Mouse (Mus musculus): ENCODE results near the gene Hoxb1. TPM values are rescaled to one million over a fixed set of nuclear protein-coding genes. Genes with fewer than 3 reads are reported as not detected.

Hoxb1 gene
- polyA plus RNA-seq, 1 experiment from 2014 or later, result not detected

- WGBS, result 18% methylated on average over 3 of the region's 3 CpGs
- no peaks in the 10 kb centered on the region for H3K36me3 ChIP-seq
- no peak overlapping the region for H3K9ac ChIP-seq
- no peaks in the 10 kb centered on the region for H3K4me1 ChIP-seq
- H3K27ac ChIP-seq, result no peak overlapping the region
- H3K4me3 ChIP-seq, result no peak overlapping the region
- no peak for ATAC-seq (ENCODE audit: insufficient number of reproducible peaks, low FRiP score, low TSS enrichment, low read depth)
- H3K27me3 ChIP-seq, result peaks cover 87% of the 10 kb centered on the region
- H3K4me2 ChIP-seq, result no peak overlapping the region
- H3K9me3 ChIP-seq, result no peaks in the 10 kb centered on the region
Observed at GRCm38 (mm10) chr11:96372519-96372918, 7.0 kb downstream of the Hoxb1 start.

- no peak overlapping the region for H3K4me2 ChIP-seq
- no peak overlapping the region for H3K4me3 ChIP-seq
- no peak for ATAC-seq (ENCODE audit: insufficient number of reproducible peaks, low FRiP score, low TSS enrichment, low read depth)
- no peak overlapping the region for H3K9ac ChIP-seq
- WGBS, result 39% methylated on average over 7 of the region's 7 CpGs
- no peak overlapping the region for H3K27ac ChIP-seq
- no peaks in the 10 kb centered on the region for H3K36me3 ChIP-seq
- H3K27me3 ChIP-seq, result peaks cover 65% of the 10 kb centered on the region
- no peaks in the 10 kb centered on the region for H3K9me3 ChIP-seq
- H3K4me1 ChIP-seq, result no peaks in the 10 kb centered on the region
Observed at GRCm38 (mm10) chr11:96374810-96375209, 9.3 kb downstream of the Hoxb1 start.

GRCm38 (mm10) chr11:96383381-96383780 is 17.8 kb downstream of the Hoxb1 start:
- no peaks in the 10 kb centered on the region for H3K36me3 ChIP-seq
- H3K4me1 ChIP-seq, result no peaks in the 10 kb centered on the region; the same call in 1 of the 2 replicates
- no peak overlapping the region for H3K4me2 ChIP-seq
- 0 out of 2 replicates have a peak overlapping the region, but pooled peaks have one; percentile 4 for H3K27ac ChIP-seq
- no peak overlapping the region for H3K4me3 ChIP-seq
- peaks cover 22% of the 10 kb centered on the region; the same call in 1 of the 2 replicates for H3K27me3 ChIP-seq
- no peaks in the 10 kb centered on the region for H3K9me3 ChIP-seq
- 54% methylated on average over 5 of the region's 5 CpGs for WGBS
- H3K9ac ChIP-seq, result no peak overlapping the region
- no peak for ATAC-seq (ENCODE audit: insufficient number of reproducible peaks, low FRiP score, low TSS enrichment, low read depth)

DNA sequence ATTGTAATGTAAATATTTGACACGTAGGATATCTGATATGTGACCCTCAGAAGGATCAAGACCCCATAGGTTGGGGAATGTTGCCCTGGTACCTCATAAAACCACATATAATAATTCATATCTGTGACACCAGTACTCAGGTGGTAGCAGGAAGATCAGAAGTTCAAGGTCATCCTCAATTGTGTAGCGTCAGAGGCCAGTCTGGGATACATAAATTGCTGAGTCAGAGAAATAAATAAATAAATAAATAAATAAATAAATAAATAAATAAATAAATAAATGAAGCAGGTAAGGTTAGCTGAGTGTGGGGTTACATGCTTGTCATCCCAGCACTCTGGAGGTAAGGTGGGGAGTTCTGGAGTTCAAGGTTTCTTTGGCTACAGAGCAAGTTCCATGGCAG is 22.1 kb downstream of the Hoxb1 start:
- H3K4me1 ChIP-seq, result no peaks in the 10 kb centered on the region; the same call in 1 of the 2 replicates
- no peaks in the 10 kb centered on the region for H3K36me3 ChIP-seq
- H3K4me3 ChIP-seq, result no peak overlapping the region
- H3K27ac ChIP-seq, result no peak overlapping the region
- H3K27me3 ChIP-seq, result peaks cover 12% of the 10 kb centered on the region
- WGBS, result 86% methylated on average over 2 of the region's 2 CpGs
- no peak overlapping the region for H3K9ac ChIP-seq
- no peak overlapping the region for H3K4me2 ChIP-seq
- ATAC-seq (ENCODE audit: insufficient number of reproducible peaks, low FRiP score, low TSS enrichment, low read depth), result no peak
- no peaks in the 10 kb centered on the region for H3K9me3 ChIP-seq

GRCm38 (mm10) chr11:96396772-96397626 is 31.4 kb downstream of the Hoxb1 start:
- Histone ChIP-seq H3K27me3 (peaks cover 34% of the 10 kb centered on the region), H3K4me1 (peaks cover 5% of the 10 kb centered on the region; the same call in 1 of the 2 replicates), H3K36me3 (no peaks in the 10 kb centered on the region), H3K4me3 (no peak overlapping the region), H3K27ac (no peak overlapping the region), H3K9me3 (no peaks in the 10 kb centered on the region), H3K4me2 (no peak overlapping the region), H3K9ac (no peak overlapping the region)
- 10% methylated on average over 15 of the region's 15 CpGs for WGBS
- ATAC-seq (ENCODE audit: insufficient number of reproducible peaks, low FRiP score, low TSS enrichment, low read depth), result no peak

- Histone ChIP-seq H3K4me2 (no peak overlapping the region), H3K27me3 (peaks cover 34% of the 10 kb centered on the region), H3K27ac (no peak overlapping the region), H3K9me3 (no peaks in the 10 kb centered on the region), H3K4me1 (peaks cover 5% of the 10 kb centered on the region; the same call in 1 of the 2 replicates), H3K4me3 (no peak overlapping the region), H3K9ac (no peak overlapping the region), H3K36me3 (no peaks in the 10 kb centered on the region)
- 15% methylated on average over 7 of the region's 7 CpGs for WGBS
- ATAC-seq (ENCODE audit: insufficient number of reproducible peaks, low FRiP score, low TSS enrichment, low read depth), result no peak
Observed at GRCm38 (mm10) chr11:96397806-96398335, 32.3 kb downstream of the Hoxb1 start.

DNA sequence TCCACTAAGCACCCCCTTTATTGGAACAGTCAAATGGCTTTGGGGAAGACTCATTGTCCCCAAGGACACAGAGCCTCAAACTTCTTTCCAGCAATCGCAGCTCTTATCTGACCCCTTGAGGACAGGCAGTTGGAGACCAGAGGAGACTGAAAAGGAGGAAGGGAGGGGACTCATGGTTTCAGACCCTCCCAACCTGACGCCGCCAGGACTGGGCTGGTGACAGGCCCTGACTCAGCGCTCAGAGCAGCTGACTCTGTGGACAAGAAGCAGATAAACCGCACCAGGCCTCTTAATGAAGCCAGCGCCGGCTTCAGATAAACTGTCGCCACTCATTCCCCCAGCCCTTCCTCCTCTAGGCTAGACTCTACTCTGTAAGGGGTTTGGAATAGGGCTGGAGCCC is 34.4 kb downstream of the Hoxb1 start:
- no peak for ATAC-seq (ENCODE audit: insufficient number of reproducible peaks, low FRiP score, low TSS enrichment, low read depth)
- 21% methylated on average over 8 of the region's 8 CpGs for WGBS
- H3K9ac ChIP-seq, result no peak overlapping the region

DNA sequence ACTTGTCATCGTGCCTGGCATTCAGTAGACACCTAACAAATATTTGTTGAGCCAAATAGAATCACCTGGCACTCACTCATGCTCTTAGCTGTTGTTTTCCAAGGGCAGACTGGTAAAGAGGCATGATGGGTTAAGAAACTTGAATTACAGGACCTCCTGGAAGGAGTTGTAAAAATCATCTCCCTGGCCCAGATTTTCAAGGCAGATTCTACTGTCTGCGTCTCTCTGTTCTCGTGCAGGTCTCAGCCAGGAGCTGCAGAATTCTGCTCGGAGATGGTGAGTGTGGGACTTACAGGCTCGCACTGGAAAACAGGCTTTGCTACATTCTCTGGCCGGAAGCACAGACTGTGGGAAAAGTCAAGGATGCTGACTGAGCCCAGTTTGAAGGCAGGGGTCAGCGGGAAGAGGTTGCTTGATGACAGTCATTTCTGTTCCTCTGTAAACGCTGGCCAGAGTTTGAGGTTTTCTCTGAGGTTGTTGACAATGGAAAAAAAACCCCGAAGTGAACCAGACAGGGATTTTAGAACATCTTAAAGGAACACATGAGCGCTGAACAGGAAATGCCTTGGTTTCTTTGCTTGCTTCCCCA is 38.6 kb downstream of the Hoxb1 start:
- 0 out of 2 replicates have a peak overlapping the region, but pooled peaks have one; percentile 23 for H3K27ac ChIP-seq
- H3K4me1 ChIP-seq, result peaks cover 21% of the 10 kb centered on the region
- H3K4me3 ChIP-seq, result no peak overlapping the region
- H3K4me2 ChIP-seq, result no peak overlapping the region
- H3K9me3 ChIP-seq, result no peaks in the 10 kb centered on the region
- H3K27me3 ChIP-seq, result peaks cover 61% of the 10 kb centered on the region
- H3K9ac ChIP-seq, result no peak overlapping the region
- H3K36me3 ChIP-seq, result no peaks in the 10 kb centered on the region
- no peak for ATAC-seq (ENCODE audit: insufficient number of reproducible peaks, low FRiP score, low TSS enrichment, low read depth)
- WGBS, result 20% methylated on average over 10 of the region's 10 CpGs

More for the DNA sequence above, 34.4 kb downstream of the Hoxb1 start:
- Histone ChIP-seq H3K4me1 (peaks cover 10% of the 10 kb centered on the region; the same call in 1 of the 2 replicates), H3K9me3 (no peaks in the 10 kb centered on the region), H3K4me3 (no peak overlapping the region), H3K36me3 (no peaks in the 10 kb centered on the region), H3K27ac (no peak overlapping the region), H3K27me3 (peaks cover 47% of the 10 kb centered on the region), H3K4me2 (no peak overlapping the region)

DNA sequence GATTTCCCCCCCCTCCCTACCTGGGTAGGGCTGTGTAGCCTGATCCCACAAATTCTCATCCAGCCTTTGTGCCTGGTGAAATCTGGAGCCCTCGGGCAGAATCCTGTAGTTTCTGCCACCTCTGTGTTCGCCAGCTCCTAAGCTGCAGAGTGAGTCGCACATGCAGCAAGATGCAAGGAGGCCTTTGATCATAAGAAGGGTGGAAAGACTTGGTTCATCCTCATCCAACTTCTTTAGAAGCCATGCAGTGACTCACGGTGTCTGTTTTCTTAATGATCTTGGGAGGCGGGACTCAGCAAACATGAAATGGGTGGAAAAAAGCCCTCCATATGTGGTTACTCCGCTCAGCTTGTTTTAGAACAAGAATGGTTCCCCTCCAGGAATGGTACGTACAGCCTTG is 39.3 kb downstream of the Hoxb1 start:
- Histone ChIP-seq H3K4me2 (no peak overlapping the region), H3K4me1 (peaks cover 21% of the 10 kb centered on the region), H3K4me3 (no peak overlapping the region), H3K9me3 (no peaks in the 10 kb centered on the region), H3K27me3 (peaks cover 61% of the 10 kb centered on the region), H3K9ac (no peak overlapping the region), H3K36me3 (no peaks in the 10 kb centered on the region), H3K27ac (0 out of 2 replicates have a peak overlapping the region, but pooled peaks have one; percentile 23)
- ATAC-seq (ENCODE audit: insufficient number of reproducible peaks, low FRiP score, low TSS enrichment, low read depth), result no peak
- WGBS, result 36% methylated on average over 7 of the region's 7 CpGs

GRCm38 (mm10) chr11:96405541-96405940 is 40.0 kb downstream of the Hoxb1 start:
- no peak overlapping the region for H3K4me3 ChIP-seq
- H3K27ac ChIP-seq, result no peak overlapping the region
- peaks cover 21% of the 10 kb centered on the region for H3K4me1 ChIP-seq
- H3K4me2 ChIP-seq, result no peak overlapping the region
- no peaks in the 10 kb centered on the region for H3K36me3 ChIP-seq
- 53% methylated on average over 4 of the region's 4 CpGs for WGBS
- ATAC-seq (ENCODE audit: insufficient number of reproducible peaks, low FRiP score, low TSS enrichment, low read depth), result no peak
- peaks cover 65% of the 10 kb centered on the region for H3K27me3 ChIP-seq
- no peaks in the 10 kb centered on the region for H3K9me3 ChIP-seq
- H3K9ac ChIP-seq, result no peak overlapping the region

DNA sequence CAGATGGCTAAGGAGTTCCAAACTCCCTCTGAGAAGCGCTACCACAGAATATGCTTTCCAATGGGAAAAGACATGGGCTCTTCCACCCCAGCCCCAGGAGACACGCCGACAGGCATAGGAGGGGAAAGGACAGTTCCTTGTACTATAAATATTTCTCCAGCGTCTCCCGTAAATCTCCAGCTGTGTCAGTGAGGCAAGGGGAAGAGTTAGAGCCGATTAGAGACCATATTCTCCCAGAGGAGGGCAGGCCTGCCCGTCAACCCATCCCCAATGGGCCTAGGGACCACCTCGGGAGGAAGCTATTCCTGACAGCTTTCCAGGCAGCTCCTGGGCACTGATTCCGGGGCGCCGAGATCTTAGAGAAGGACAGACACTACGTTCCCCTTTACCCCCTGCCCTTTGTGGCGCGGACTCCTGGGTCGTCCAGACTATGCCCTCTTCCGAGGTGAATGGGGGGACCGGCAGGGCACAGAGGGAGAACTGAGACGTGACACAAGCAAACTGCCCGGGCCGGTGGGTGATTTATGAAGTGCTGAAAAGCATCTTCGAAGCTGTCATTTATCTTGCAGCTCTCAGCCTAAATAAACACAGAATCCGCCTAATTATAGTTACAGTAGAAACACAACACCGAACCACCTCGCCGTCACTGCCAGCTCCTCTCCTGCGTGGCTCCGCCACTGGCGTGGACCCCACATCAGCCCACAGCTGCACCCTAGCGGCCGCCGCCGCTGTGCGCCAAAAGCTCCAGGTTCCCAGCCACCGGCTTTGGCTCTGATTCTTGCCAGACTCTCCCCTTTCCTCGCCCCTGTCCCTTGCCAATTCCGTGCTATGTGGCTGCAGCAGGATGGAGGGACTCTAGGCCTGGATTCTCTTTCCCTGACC is 41.9 kb downstream of the Hoxb1 start:
- no peak overlapping the region for H3K27ac ChIP-seq
- peak overlapping the region; percentile 24 for H3K4me3 ChIP-seq
- peak overlapping the region; percentile 36 for H3K4me2 ChIP-seq
- H3K9ac ChIP-seq, result 0 out of 2 replicates have a peak overlapping the region, but pooled peaks have one; percentile 14
- H3K4me1 ChIP-seq, result peaks cover 21% of the 10 kb centered on the region
- peaks cover 63% of the 10 kb centered on the region for H3K27me3 ChIP-seq
- no peaks in the 10 kb centered on the region for H3K36me3 ChIP-seq
- WGBS, result 5% methylated on average over 36 of the region's 36 CpGs
- H3K9me3 ChIP-seq, result no peaks in the 10 kb centered on the region
- 0 out of 2 replicates have a peak, but pooled peaks have one; percentile 30 for ATAC-seq (ENCODE audit: insufficient number of reproducible peaks, low FRiP score, low TSS enrichment, low read depth)
